Mouse (Mus musculus) layer of hippocampus, postnatal 36 days (tissue): ENCODE measurements around the gene Sidt2. TPM values are rescaled to one million over a fixed set of nuclear protein-coding genes. Genes with fewer than 3 reads are reported as not detected.
A peak's percentile ranks its signal among the peaks of the same experiment; 100 is the strongest.

ENCODE experiments used
- DNase-seq, 2 experiments: peaks; one replicate each; pipeline ENCODE4 v3.0.0; 2022
- microRNA-seq, 2 experiments: library from miRNA; unstranded; fragments of <30 nt; microRNA quantifications; one replicate each; pipeline ENCODE4 v1.2.0; 2021
- total RNA-seq, 2 experiments: library from RNA; stranded (reverse); gene quantifications; 2 replicates each; pipeline ENCODE4 v1.2.3; 2021

Sidt2 gene
- total RNA-seq, 2 experiments from 2014 or later, result 77.5 to 82.1 TPM

DNA sequence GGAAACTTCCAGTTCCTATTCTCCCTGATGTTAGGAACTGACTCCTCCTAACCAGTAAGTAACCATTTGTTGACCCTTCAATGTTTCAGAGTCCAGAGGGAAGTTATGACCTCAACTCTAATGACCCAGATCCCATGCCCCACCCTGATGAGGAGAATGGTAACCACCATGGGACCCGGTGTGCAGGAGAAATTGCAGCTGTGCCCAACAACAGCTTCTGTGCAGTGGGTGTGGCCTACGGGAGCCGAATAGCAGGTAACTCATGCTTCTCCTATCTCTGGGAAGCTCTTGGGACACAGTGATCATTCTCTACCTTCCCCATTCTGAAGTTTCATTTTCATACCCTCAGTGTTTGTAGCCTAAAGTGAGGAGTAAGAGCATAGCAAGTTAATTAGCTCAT is 44.1 kb downstream of the Sidt2 start:
- no peak for DNase-seq

DNA sequence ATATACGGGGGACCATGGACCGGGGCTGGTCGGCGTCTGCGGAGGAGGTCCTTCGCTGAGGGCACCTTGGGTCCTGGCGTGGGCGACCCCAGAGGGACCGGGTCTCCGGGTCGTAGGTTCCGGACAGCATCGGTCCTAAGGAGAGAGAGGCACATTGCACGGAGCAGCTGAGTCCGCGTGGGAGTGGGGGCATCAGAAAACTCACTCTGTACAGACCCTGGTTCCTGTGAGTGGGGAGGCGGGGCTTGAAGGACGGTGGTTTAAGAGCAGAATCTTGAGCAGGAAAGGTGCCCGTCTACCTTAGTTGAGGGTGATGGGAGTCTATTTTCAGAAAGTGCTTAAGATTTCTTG is 48.0 kb downstream of the Sidt2 start:
- no peak for DNase-seq

DNA sequence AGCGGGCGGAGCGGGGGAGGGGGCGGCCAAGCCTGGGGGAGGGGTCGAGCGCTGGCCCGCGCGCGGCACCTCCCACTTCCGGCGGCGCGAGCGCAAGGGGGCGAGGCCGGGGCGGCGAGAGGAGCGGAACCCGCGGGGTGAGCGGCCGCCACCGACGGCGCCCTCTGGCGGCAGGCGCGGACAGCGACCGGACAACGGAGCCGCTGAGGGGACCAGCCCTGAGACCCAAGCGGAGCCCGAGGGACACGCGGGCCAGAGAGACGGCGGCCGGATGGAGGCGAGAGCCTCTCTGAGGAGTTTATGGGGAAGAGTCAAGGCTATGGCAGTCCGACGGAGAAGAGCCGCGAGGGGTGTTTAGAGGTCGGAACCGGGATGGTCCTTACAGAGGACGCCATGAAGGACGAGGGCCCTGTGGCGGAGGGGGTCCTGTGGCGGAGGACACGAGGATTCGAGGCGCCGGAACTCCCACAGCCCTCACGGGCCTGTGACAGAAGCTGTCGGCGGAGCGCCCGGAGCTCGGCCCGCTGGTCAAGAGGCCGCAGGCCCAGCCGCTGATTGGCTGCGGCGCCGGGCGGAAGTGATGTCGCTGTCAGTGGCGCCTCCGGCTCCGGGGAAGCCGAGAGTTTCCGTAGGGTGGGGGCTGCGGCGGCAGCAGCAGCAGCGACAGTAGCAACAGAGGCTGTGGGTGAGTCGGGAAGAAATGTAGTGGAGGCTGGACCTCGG is 48.5 kb downstream of the Sidt2 start, which contains the start of the genes Pcsk7 and Rnf214:
Gene Pcsk7 (plus strand): TSS at position 143 of the 723 bp plus-strand sequence.
Gene Rnf214 (minus strand): TSS at position 557 of the 723 bp plus-strand sequence.
- peak; percentile 87 to 88 for DNase-seq

DNA sequence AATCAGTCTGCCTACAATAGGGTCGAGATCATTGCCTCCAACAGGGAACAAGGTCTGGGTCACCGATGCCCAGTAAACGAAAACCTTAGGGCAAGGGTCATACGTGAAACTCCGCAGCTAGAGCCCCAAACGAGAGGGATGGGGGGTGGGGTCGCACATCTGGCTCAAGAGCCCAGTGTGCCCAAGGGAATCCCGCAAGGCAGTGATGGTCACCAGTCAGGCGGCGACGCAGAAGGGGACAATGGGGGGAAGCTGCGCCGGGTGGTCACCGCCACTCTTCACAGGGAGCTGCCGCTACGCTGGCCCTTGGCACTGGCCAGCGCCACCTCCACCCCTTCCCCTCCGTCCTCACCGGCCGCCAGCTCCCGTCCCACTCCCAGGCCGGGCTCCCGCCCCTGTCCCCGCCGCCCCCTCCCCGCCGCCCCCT is 49.2 kb downstream of the Sidt2 start:
- DNase-seq, result peak; percentile 10 to 18

DNA sequence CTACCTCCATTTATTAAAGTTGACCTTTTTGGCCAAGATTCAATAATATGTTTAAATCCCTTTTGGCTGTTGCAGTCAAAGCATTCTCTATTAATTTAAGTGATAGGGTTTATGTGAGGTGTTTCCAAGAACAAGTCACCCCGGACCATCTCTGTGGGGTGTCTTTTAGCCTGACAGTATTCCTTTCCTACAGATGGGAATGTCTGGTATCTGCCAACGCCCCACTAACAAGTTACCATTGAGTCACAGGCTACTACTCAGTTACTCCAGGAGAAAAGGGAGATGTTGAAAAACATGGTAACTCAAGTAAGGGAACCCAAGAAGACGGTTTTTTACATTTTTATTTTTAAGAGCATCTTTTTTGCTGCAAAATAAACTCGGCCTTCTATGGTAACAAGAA is 49.9 kb downstream of the Sidt2 start:
- DNase-seq, result no peak

DNA sequence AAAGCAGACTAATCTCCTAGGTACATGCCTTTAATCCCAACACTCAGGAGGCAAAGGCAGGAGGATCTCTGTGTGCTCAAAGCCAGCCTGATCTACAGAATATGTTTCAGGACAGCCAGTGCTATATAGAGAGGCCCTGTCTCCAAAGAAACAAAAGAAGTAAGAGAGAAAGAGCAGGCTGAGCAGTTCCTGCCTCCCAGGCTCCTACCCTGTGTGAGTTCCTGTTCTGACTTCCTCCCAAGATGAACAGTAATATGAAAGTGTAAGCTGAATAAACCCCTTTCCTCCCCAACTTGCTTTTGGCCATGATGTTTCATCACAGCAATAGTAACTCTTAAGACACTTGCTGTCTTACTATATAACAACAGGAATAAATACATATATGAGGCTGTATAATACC is 61.4 kb downstream of the Sidt2 start:
- DNase-seq, result no peak

Small RNA genes lying within 50 kb of the gene (microRNA-seq; reads per million reads assigned to microRNA genes)
- gene Mir7087, result 0 to 0.85 reads per million in 2 experiments

Other genes starting within 250 kb of the Sidt2 start
- gene Cep164, start 126.6 kb downstream of the Sidt2 start, total RNA-seq, result 10 to 100 TPM; 11.0 to 12.9 TPM
- gene Bace1, start 116.7 kb downstream of the Sidt2 start, total RNA-seq, result 10 to 100 TPM; 80.6 to 82.3 TPM
- gene Pcsk7, start 48.8 kb downstream of the Sidt2 start, total RNA-seq, result 10 to 100 TPM; 23.3 to 25.3 TPM
- 10 to 100 TPM; 68.2 to 76.1 TPM for gene Rnf214, start 48.3 kb downstream of the Sidt2 start, total RNA-seq
- 1 to 10 TPM; 7.8 to 9.3 TPM for gene Tagln, start 19.2 kb downstream of the Sidt2 start, total RNA-seq
- gene Pafah1b2, start 57.4 kb upstream of the Sidt2 start, total RNA-seq, result 100 to 1,000 TPM; 227 to 234 TPM
- gene Sik3, start 57.6 kb upstream of the Sidt2 start, total RNA-seq, result 100 to 1,000 TPM; 129 to 141 TPM